Mouse (Mus musculus) G1E (cell line): ENCODE data around the gene Mgat4b.

Source experiments
- CTCF ChIP-seq: IDR thresholded peaks from 2 replicates; pipeline ENCODE4 v1.5.1; 2012; ENCODE audit warnings: low read depth, low read length, inconsistent platforms, mixed read lengths
- GATA1 ChIP-seq: IDR thresholded peaks from 2 replicates; pipeline ENCODE4 v1.6.1; 2012; ENCODE audit warnings: borderline replicate concordance, low read length, inconsistent platforms, mixed read lengths
- POLR2AphosphoS5 ChIP-seq: IDR thresholded peaks from 2 replicates; pipeline ENCODE4 v1.6.1; 2012; ENCODE audit warnings: low read depth, low read length, inconsistent platforms; ENCODE audit not compliant: insufficient replicate concordance
- TAL1 ChIP-seq: conservative IDR thresholded peaks from 2 replicates; pipeline ENCODE4 v1.6.1; 2012; ENCODE audit warnings: low read depth, low read length, inconsistent platforms, mixed read lengths

DNA sequence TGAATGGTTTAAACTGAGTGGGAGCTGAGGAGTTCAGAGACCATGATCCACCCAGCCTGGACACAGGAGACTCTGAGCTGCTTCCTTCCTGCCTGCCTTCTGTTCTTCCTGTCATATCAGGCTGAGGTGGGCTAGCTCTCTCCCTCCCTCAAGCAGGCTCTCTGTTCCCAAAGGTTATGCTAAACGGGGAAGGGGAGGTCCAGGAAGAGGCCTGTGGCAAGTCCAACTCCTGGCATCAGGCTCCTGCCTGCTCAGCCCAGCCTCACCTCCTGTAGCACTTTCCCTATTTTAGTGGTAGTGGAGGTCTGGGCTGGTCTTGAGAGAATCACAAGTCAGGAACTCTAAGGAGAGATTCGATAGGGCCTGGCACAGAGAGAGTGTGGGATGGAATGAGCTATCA lies 15.7 kb downstream of the Mgat4b start:
- no peak for TF ChIP-seq CTCF
- TF ChIP-seq POLR2AphosphoS5, result no peak
- TF ChIP-seq TAL1, result no peak
- no peak for TF ChIP-seq GATA1
